Mouse (Mus musculus): ENCODE measurements around the gene Sp2.

- peak; percentile 15 for TF ChIP-seq CTCF (IDR thresholded peaks at IDR 0.05; ENCODE audit: control insufficient read depth, insufficient read depth, insufficient read length)
- no peak for TF ChIP-seq MAX (IDR thresholded peaks at IDR 0.05)
- no peak for TF ChIP-seq MYOD1 (IDR thresholded peaks at IDR 0.05; ENCODE audit: control insufficient read depth, insufficient read length, low read depth)
- no peak for TF ChIP-seq USF1 (IDR thresholded peaks at IDR 0.05; ENCODE audit: low read depth)
Observed at GRCm38 (mm10) chr11:96956009-96956724, 26.6 kb downstream of the Sp2 start.

Data from C2C12 (cell line).